Mouse (Mus musculus): Measurements from ENCODE around the gene Ppm1g.
"Not testable (repeated sequence)": the region's sequence is repeated elsewhere in the genome, so short reads cannot be mapped to it uniquely, and the experiment has no call there.

Gene Ppm1g

DNA sequence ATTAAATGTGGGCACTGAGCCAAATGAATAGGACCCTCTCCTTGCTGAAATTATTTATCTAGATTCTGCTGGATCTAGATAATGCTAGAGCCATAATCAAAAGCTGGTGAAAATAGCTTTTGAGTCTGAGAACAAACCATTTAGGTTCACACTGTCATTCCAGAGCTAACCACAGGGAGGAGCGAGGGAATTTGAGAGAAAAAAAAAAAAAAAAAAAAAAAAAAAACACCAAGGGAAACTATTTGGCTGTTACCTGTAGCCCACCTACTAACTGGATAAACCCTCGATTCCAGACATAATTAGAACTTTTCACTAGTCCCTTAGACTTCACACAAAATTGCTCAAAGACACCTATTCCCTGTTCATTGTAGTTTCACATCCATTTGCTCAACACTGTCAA, 1.4 kb downstream of the Ppm1g start:
- DNase-seq = no peak

- no peak for DNase-seq
Observed at GRCm38 (mm10) chr5:31218294-31218693, 2.2 kb downstream of the Ppm1g start.

- DNase-seq = not testable (repeated sequence)
Observed at GRCm38 (mm10) chr5:31216554-31216953, 3.9 kb downstream of the Ppm1g start.

- no peak for DNase-seq
Observed at GRCm38 (mm10) chr5:31204421-31204820, 16.1 kb downstream of the Ppm1g start.

- no peak for DNase-seq
Observed at GRCm38 (mm10) chr5:31203866-31204265, 16.6 kb downstream of the Ppm1g start.

- DNase-seq = no peak
Observed at GRCm38 (mm10) chr5:31202933-31203332, 17.6 kb downstream of the Ppm1g start.

DNA sequence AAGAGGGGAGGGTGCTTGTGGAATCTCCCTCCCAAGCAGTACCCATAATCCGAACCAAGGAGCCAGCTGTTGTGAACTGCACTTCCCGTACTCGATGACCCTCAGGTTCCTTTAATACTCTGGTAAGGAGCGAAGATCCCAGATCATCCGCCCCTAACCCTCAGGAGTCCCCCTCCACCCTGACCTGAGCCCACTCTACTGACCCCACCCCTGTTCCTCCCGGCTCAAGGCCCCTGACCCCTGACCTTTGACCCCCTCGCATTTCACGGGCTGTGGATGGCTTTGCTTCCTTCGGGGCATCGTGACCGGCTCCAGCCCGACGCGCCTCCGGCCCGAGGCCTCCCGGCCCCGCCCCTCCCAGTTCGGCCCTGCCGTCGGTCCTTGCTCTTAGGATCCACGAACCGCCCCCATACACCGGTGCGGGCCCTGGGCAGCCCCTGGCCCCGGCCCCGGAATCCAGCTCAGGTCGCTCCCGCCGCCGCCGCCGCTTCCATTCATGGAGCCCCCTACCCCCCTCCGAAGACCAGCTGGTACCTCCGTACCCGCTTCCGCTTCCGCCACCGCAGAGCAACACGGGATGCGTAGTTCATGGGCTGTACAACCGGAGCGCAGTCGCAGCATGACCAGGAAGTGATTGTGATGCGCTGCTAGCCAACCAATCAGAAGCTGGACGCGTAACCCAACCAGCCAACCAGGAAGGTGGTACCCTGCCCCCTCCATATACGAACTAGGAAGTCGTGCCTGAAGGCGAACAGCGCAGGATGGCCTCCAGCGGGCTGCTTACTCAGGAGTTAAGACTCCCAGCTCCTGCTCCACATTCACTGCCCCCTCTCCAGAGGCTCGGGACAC, 18.5 kb downstream of the Ppm1g start, which contains the start of gene Zfp513:
TSS of gene Zfp513 (minus strand) at position 562 of the 849 bp plus-strand sequence.
- DNase-seq = peak; percentile 96 to 98

GRCm38 (mm10) chr5:31201042-31201741, 19.3 kb downstream of the Ppm1g start:
- no peak for DNase-seq

DNA sequence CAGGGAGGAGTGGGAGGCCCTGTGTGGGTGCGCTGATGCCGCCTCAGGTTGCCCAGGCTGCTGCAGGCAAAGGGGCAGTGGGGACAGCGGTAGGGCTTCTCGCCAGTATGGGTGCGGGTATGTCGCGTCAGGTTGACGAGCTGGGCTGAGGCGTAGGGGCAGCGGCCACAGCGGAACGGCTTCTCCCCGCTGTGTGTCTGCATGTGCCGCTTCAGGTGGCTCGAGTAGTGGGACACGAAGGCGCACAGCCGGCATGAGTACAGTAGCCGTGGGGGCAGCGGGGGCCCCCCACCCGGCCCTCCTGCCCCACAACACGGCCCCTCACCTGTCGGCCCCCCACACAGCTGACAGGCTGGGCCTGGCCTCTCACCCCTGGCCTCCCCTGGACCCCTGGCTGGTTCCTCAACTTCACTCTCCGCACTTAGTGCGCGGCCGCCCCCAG, 20.1 kb downstream of the Ppm1g start:
- peak in 1 of 2 experiments; percentile 42 for DNase-seq

DNA sequence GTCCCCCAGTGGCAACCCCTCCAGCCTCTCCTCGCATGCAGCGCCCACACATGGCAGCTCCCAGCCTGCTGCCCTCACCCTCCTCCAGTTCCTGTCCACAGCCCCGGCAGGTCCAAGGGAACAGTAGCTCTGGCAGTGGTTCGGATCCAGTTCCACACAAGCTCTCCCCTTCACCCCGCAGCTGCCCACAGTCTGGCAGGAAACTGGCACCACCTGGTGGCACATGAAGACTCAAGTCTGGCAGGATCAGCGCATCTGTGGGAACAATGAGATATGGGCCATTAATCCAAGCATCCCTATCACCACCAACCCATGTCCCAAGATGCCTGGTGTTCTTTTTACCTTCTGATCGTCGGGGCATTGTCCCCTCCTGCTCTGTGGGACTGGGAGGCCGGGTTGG, 20.6 kb downstream of the Ppm1g start:
- peak in 1 of 2 experiments; percentile 37 for DNase-seq

- DNase-seq = no peak
Observed at GRCm38 (mm10) chr5:31199321-31199892, 21.1 kb downstream of the Ppm1g start.

DNA sequence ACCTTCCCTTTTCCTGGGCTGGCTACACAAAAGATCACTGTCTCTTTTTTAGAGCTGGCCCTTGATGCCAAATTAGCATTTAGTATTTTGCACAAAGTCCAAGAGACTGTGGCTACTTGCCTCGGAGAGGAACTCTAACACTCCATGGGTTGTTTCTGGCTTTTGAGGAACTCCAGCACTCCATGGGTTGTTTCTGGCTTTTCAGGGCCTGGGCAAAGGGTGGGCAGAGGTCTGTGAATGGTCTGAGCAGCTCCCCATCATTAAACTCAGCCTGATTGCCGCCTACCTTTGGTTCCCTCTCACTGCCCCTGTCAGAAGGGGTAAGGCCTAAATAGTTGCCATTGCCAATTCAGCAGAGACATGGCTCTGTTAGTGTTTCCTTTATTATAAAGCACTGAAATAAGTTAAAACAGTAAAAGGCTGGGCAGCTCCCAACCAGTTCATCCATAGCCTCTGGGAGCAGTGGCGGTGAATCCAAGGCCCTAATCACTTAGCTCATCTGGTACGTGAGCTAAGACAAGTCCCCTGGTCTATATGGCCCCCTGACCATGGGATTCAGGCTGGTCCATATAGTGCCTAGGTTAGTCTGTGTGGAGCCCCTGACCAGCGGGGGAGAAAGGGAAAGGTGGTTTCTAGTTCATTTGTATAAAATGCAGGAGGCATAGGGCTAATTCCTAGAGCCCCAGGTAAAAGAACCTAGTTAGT, 21.7 kb downstream of the Ppm1g start:
- no peak for DNase-seq

DNA sequence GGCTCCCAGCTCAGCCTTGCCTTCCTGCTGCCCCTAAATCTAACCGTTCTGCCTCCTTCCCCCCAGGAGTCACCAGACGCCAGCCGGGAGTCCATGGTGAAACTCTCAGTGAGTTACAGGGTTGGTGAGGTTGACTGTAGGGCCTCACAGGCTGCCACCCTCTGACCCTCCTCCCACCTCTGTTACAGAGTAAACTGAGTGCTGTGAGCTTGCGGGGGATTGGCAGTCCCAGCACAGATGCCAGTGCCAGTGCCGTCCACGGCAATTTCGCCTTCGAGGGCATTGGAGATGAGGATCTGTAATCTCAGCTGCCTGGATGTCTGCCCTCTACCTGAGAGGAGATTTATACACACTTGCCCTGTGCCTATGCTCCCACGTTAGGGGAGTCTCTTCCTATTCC, 22.3 kb downstream of the Ppm1g start:
- DNase-seq = no peak

DNA sequence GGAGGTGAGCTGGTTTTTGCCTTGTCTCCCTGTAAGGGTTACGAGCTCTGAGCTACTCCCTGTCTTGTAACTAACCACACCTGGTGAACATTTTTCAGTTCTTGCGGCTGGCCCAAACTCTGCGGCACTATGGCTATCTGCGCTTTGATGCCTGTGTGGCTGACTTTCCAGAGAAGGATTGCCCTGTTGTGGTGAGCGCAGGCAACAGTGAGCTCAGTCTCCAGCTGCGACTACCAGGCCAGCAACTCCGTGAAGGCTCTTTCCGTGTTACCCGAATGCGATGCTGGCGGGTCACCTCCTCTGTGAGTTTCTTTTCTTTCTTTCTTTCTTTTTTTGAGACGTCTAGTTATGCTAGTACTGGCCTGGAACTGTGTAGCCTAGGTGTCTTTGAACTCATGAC, 23.4 kb downstream of the Ppm1g start:
- no peak for DNase-seq

DNA sequence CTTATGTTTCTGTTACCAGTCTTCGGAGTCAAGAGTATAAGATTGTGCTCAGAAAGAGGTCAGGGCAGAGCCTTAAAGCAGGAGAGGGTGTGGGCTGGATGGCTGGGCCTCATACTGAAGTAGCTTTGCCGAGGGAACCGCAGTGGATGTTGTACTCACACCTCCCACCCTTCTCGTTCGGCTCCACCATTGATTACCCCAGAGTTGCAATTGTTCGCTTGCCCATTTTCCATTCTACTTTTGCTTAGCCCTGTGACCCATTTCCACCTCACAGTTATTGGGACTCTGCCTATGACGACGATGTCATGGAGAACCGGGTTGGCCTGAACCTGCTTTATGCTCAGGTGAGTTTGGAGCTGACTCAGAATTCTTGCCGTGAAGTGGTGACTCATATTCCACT, 24.3 kb downstream of the Ppm1g start:
- DNase-seq = no peak

DNA sequence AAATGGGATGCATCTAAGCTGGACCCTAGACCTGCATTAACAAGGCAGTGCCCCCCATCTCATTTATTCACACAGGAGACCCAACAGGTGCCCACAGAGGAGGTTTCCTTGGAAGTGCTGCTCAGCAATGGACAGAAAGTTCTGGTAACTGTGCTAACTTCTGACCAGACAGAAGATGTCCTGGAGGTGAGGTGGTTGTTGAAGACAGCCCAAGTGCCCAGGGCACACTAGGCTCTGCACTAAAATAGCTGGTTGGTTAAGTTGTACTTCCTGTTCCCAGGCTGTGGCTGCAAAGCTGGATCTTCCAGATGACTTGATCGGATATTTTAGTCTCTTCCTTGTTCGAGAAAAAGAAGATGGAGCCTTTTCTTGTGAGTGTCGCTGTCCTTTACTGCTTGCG, 24.8 kb downstream of the Ppm1g start:
- no peak for DNase-seq

GRCm38 (mm10) chr5:31194486-31195485, 25.7 kb downstream of the Ppm1g start:
- DNase-seq = no peak

GRCm38 (mm10) chr5:31193631-31194281, 26.7 kb downstream of the Ppm1g start:
- no peak for DNase-seq

- peak; percentile 99 for DNase-seq
Observed at GRCm38 (mm10) chr5:31192939-31193630, 27.4 kb downstream of the Ppm1g start, which contains the start of the genes Snx17 and Eif2b4. Snx17 (plus strand) TSS chr5:31193227. Eif2b4 (minus strand) TSS chr5:31193430.
